Mouse (Mus musculus): ENCODE data around the gene Pou2f1. TPM values are rescaled to one million over a fixed set of nuclear protein-coding genes. Genes with fewer than 3 reads are reported as not detected.
"Not testable (repeated sequence)": the region's sequence is repeated elsewhere in the genome, so short reads cannot be mapped to it uniquely, and the experiment has no call there.

The Pou2f1 gene
- polyA plus RNA-seq, 1 experiment from 2014 or later, result 14.7 TPM

DNA sequence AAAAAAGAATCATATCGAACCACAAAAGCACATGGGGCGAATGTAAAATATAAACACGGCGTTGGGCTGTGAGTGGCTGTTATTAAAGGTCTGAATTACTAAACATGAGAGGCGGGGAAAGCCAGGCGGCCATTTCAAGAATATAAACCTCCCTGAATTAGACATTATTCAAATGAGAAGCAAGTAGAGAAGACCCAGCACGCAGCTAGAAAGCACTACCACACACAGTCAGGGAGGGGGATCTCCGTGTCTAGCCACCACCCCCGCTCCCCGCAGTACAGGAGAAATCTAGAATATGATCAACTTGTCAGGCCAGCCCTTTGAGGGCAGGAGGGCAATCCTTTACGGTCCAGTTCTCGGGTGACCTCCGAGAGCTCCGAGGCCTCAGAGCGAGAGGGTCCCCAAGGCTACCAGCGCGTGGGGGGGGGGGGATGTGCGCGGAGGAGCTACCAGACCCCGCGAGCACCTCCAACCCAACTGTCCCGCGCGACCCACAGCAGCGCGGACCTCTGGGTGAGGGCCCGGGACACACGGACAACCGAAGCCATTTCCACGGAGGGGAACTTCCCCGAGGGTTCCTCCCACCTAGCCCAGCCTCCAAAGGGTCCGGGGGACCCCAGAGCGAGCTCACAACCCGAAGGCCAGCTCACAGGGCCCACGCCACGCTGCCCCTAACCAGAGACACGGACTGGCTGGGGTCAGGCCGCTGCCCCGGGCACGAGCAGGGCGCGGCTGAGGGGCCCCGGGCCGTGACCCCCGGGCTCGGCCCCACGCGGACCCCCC is 1.2 kb downstream of the Pou2f1 start:
- H3K27me3 ChIP-seq (replicated peaks), result no peaks in the 10 kb centered on the region; the same call in 1 of the 2 replicates
- WGBS, result under 1% methylated on average over 48 of the region's 48 CpGs
- no peaks in the 10 kb centered on the region for H3K36me3 ChIP-seq
- H3K4me2 ChIP-seq, result peak overlapping the region; percentile 86
- H3K9ac ChIP-seq (replicated peaks), result peak overlapping the region; percentile 98
- peak; percentile 3 for ATAC-seq (ENCODE audit: low FRiP score)
- peak overlapping the region; percentile 97 for H3K4me3 ChIP-seq (replicated peaks)
- no peaks in the 10 kb centered on the region for H3K9me3 ChIP-seq (replicated peaks)
- H3K27ac ChIP-seq (replicated peaks), result peak overlapping the region; percentile 95
- H3K4me1 ChIP-seq, result peaks cover 26% of the 10 kb centered on the region

DNA sequence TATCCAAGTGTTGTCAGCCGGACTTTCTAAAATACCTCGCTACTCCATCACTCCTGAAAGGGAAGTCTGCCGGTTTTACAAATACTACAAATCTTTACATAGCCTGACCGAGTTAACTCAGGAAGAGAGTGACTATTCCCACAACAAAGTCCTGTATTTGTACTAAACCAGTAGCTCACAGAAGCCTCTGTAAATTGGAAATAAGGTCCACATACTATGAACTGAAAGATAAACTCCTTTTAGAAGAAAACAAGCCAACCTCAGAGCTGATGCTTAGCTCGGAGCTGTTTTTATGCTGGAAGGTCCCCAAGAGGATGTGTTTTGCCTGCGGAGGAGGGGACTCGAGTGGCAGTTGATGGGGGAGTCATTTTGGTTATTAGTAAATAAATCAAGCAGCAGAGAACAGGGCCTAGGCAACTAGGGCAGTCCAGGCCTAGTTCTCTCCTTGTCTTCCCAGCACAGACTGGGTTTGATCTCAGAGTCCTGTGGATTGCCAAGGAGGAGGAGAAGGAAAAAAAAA is 1.8 kb downstream of the Pou2f1 start:
- Histone ChIP-seq H3K27me3 (replicated peaks) (no peaks in the 10 kb centered on the region; the same call in 1 of the 2 replicates), H3K9ac (replicated peaks) (peak overlapping the region; percentile 98), H3K9me3 (replicated peaks) (no peaks in the 10 kb centered on the region), H3K4me2 (peak overlapping the region; percentile 86), H3K36me3 (no peaks in the 10 kb centered on the region), H3K4me3 (replicated peaks) (peak overlapping the region; percentile 97), H3K27ac (replicated peaks) (peak overlapping the region; percentile 95), H3K4me1 (peaks cover 32% of the 10 kb centered on the region)
- no peak for ATAC-seq (ENCODE audit: low FRiP score)
- 3% methylated on average over 7 of the region's 7 CpGs for WGBS

DNA sequence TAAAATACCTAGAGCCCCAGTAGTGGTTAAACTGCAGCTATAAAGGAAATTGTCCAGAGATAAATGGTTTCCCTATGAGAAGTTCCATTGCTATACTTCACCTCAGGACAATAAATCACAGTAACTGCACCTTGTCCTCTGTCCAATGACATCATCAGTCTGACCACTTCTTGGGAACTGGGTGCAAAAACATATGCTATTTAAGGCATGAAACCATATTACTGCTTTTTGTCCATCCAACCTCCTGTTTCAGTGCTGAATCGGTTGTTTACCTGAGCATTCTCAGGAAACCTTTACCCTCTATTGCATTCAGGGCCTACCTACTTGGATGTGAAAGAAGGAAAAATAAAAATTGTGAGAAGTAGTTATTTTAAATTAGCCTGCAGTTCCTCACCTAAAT is 2.8 kb downstream of the Pou2f1 start:
- 84% methylated on average over 1 of the region's 1 CpGs for WGBS
- Histone ChIP-seq H3K9me3 (replicated peaks) (no peaks in the 10 kb centered on the region), H3K27me3 (replicated peaks) (no peaks in the 10 kb centered on the region; the same call in 1 of the 2 replicates), H3K36me3 (no peaks in the 10 kb centered on the region), H3K9ac (replicated peaks) (no peak overlapping the region), H3K4me1 (peaks cover 32% of the 10 kb centered on the region), H3K4me2 (no peak overlapping the region), H3K4me3 (replicated peaks) (no peak overlapping the region), H3K27ac (replicated peaks) (no peak overlapping the region)
- ATAC-seq (ENCODE audit: low FRiP score), result no peak

DNA sequence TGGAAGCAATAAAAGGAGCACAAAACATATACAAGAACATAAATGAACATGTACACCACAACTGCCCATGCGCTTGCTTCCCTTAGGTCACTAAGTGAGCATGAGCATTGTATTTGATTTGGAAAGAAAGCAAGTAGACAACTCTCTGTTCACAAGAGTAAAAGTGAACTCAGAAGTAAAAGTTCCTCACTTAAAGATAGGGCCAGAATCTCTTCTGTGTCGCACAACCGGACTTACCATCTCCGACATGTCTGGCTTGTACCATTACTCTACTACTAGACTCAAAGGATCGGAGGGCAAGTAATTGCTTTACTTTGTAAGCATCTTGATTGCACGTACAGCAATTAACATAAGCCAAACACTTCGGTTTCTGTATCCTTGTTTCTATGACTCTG is 6.8 kb downstream of the Pou2f1 start:
- Histone ChIP-seq H3K27me3 (replicated peaks) (no peaks in the 10 kb centered on the region), H3K9ac (replicated peaks) (no peak overlapping the region), H3K4me2 (no peak overlapping the region), H3K9me3 (replicated peaks) (no peaks in the 10 kb centered on the region), H3K36me3 (no peaks in the 10 kb centered on the region), H3K4me3 (replicated peaks) (no peak overlapping the region), H3K27ac (replicated peaks) (no peak overlapping the region), H3K4me1 (peaks cover 37% of the 10 kb centered on the region)
- ATAC-seq (ENCODE audit: low FRiP score), result no peak
- WGBS, result 91% methylated on average over 7 of the region's 7 CpGs

DNA sequence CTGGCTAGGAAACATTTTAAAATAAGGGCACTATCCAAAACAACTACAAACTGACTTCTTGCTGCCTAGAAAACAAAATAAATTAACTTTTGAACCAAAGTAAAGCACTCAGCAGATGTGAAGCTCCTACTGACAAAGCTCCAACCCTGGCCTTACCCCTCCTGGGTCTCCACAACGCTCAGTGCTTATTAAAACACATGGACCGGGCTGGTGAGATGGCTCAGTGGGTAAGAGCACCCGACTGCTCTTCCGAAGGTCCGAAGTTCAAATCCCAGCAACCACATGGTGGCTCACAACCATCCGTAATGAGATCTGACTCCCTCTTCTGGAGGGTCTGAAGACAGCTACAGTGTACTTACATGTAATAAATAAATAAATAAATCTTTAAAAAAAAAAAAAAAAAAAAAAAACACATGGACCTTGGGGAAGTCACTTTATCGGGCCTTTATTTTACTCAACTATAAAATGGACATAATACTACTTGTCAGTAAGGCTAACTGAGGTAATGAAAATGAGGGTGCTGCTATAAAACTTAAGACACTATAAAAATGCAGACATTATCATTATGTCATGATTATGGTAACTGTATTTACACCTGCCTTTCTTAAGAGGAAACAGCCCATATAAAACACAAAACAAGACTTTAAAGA is 7.3 kb downstream of the Pou2f1 start:
- H3K4me3 ChIP-seq (replicated peaks); H3K9me3 ChIP-seq (replicated peaks); ATAC-seq (ENCODE audit: low FRiP score); H3K4me2 ChIP-seq; H3K36me3 ChIP-seq; H3K9ac ChIP-seq (replicated peaks); H3K27ac ChIP-seq (replicated peaks); H3K27me3 ChIP-seq (replicated peaks): not testable (repeated sequence)
- WGBS, result 88% methylated on average over 6 of the region's 7 CpGs
- H3K4me1 ChIP-seq, result peaks cover 31% of the 10 kb centered on the region

DNA sequence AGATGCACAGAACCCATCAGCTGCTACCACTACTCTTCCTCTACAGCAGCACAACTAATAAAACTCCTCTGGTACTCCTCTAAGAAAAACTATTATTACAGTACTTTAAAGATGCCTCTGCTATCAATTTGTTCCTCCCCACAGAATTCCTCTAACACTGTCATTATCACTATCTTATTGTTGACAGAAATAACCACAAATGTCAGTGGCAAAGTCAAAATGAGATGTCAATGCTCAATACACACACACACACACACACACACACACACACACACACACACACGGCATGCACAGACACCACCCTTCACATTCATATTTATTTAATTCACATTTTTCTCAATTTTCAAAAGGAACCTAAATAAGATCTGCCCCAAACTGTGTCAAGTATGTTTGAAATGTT is 8.2 kb downstream of the Pou2f1 start:
- Histone ChIP-seq H3K36me3 (no peaks in the 10 kb centered on the region), H3K4me1 (peaks cover 23% of the 10 kb centered on the region), H3K9me3 (replicated peaks) (no peaks in the 10 kb centered on the region), H3K27ac (replicated peaks) (no peak overlapping the region), H3K4me3 (replicated peaks) (no peak overlapping the region), H3K9ac (replicated peaks) (no peak overlapping the region), H3K4me2 (no peak overlapping the region), H3K27me3 (replicated peaks) (no peaks in the 10 kb centered on the region)
- ATAC-seq (ENCODE audit: low FRiP score), result no peak
- WGBS, result 80% methylated on average over 1 of the region's 1 CpGs

DNA sequence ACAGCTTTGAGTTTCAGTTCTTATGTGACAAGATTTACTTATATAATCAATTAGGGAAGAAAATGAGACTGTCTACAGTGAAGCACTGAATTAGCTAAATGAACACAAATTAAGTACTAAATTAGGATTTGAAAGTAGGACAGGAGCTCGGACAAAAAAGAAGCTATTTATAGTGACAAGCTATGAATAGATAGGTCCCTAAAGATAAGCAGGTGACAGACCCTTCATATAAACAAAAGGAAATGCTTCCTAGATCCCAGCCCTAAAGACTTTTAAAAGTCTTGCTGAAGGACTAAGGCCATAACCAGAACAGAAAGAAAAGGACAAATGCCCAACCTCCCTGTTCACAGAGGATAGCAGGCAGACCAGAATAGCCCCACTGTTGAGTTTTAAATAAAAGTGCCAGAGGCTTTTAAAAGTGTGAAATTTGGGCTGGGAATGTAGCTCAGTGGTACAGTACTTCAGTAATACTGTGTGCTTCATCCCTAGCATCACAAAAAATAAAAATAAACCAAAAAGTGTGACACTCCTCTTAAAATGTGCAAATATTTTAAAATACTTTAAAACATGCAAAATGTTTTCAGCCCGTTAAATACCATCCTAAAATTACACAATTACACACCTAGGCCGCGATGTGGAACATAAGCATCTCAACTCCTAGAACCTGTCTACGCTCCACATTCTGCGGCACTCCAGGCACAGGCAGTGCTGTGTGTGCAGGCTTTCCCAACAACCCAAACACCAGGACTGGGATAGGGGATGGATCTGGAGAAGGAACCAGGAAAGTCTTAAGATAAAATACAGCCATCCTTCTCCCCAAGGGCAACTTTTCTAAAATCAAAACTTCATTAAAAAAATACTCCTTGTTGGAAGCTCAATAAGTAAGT is 9.0 kb downstream of the Pou2f1 start:
- ATAC-seq (ENCODE audit: low FRiP score), result no peak
- no peaks in the 10 kb centered on the region for H3K9me3 ChIP-seq (replicated peaks)
- WGBS, result 69% methylated on average over 6 of the region's 6 CpGs

DNA sequence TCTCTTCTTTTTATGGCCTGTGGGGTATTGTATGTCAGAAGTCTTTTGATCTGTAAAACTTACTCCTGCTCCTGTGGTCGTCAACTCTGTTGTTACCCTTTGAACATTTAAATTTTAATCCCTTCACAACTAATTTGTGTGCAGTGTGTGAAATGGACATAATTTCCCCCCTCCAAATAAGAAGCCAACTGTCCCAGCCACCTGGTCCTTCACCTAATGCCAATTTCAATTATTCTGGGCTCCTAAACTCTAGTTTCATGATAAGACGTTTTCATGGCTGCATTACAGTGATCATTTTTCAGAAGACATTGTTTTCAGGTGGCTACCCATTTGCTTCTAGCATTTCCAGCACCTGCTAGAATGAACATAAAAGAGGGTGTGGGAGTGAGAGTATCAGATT is 13.9 kb downstream of the Pou2f1 start:
- H3K36me3 ChIP-seq, result no peaks in the 10 kb centered on the region
- H3K27ac ChIP-seq (replicated peaks), result no peak overlapping the region
- WGBS, result 86% methylated on average over 2 of the region's 2 CpGs
- H3K9me3 ChIP-seq (replicated peaks), result no peaks in the 10 kb centered on the region
- no peak overlapping the region for H3K9ac ChIP-seq (replicated peaks)
- no peak for ATAC-seq (ENCODE audit: low FRiP score)
- H3K4me3 ChIP-seq (replicated peaks), result no peak overlapping the region
- H3K4me1 ChIP-seq, result peaks cover 5% of the 10 kb centered on the region; the same call in 1 of the 2 replicates
- H3K4me2 ChIP-seq, result no peak overlapping the region
- no peaks in the 10 kb centered on the region for H3K27me3 ChIP-seq (replicated peaks)

More for the DNA sequence above, 9.0 kb downstream of the Pou2f1 start:
- Histone ChIP-seq H3K27ac (replicated peaks) (no peak overlapping the region), H3K4me3 (replicated peaks) (no peak overlapping the region), H3K9ac (replicated peaks) (no peak overlapping the region), H3K4me1 (peaks cover 18% of the 10 kb centered on the region; the same call in 1 of the 2 replicates), H3K4me2 (no peak overlapping the region), H3K36me3 (no peaks in the 10 kb centered on the region), H3K27me3 (replicated peaks) (no peaks in the 10 kb centered on the region)

DNA sequence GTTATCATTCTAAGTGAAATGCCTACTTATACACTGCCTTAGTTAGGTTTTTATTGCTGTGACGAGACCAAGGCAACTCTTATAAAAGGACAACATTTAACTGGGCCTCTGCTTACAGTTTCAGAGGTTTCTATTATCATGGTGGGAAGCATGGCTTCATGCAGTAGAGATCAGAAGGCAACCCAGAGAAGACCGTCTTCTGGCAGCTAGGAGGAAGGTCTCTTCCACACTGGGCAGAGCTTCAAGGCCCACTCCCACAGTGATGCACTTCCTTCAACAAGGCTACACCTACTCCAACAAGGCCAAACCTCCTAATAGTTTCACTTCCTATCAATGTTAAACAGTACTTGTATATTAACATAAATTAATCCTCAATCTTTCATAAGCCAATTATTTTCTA is 14.4 kb downstream of the Pou2f1 start:
- ATAC-seq (ENCODE audit: low FRiP score), result no peak
- no peaks in the 10 kb centered on the region for H3K27me3 ChIP-seq (replicated peaks)
- no peak overlapping the region for H3K4me3 ChIP-seq (replicated peaks)
- no peaks in the 10 kb centered on the region for H3K36me3 ChIP-seq
- H3K9me3 ChIP-seq (replicated peaks), result no peaks in the 10 kb centered on the region
- H3K9ac ChIP-seq (replicated peaks), result no peak overlapping the region
- peaks cover 3% of the 10 kb centered on the region; the same call in 1 of the 2 replicates for H3K4me1 ChIP-seq
- no peak overlapping the region for H3K27ac ChIP-seq (replicated peaks)
- no peak overlapping the region for H3K4me2 ChIP-seq
- 94% methylated on average over 2 of the region's 2 CpGs for WGBS

DNA sequence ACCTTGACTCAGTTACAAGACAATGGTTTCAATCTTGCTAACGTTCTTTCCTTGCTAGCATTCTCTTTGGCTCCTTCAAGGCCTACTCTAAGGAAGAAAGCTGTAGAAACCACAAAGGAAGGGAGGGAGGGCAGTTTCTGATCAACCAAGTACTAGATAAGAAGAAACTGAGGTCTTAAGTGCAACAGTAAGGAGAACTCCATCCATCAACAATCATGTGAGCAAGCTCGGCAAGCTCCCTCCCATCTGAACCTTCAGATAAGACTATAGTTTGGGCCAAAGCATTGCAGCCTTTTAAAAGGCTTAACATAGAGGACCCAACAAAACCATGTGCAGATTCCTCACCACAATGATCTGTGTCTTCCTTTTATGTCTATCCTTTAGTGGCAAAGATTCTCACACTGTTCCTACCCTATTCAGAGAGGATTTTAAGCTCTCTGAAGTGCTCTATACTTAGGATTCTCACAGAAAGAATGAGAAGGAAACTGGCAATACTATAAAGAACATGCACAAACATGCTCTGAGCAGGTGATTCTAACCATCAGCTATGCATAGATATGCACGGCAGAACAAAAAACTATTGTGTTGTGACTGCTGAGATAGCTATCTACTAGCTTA is 16.6 kb downstream of the Pou2f1 start:
- no peaks in the 10 kb centered on the region for H3K36me3 ChIP-seq
- no peak overlapping the region for H3K4me3 ChIP-seq (replicated peaks)
- no peaks in the 10 kb centered on the region for H3K9me3 ChIP-seq (replicated peaks)
- no peak for ATAC-seq (ENCODE audit: low FRiP score)
- H3K27me3 ChIP-seq (replicated peaks), result no peaks in the 10 kb centered on the region
- peaks cover 3% of the 10 kb centered on the region; the same call in 1 of the 2 replicates for H3K4me1 ChIP-seq
- no peak overlapping the region for H3K4me2 ChIP-seq
- H3K27ac ChIP-seq (replicated peaks), result no peak overlapping the region
- H3K9ac ChIP-seq (replicated peaks), result no peak overlapping the region
- 90% methylated on average over 3 of the region's 3 CpGs for WGBS

DNA sequence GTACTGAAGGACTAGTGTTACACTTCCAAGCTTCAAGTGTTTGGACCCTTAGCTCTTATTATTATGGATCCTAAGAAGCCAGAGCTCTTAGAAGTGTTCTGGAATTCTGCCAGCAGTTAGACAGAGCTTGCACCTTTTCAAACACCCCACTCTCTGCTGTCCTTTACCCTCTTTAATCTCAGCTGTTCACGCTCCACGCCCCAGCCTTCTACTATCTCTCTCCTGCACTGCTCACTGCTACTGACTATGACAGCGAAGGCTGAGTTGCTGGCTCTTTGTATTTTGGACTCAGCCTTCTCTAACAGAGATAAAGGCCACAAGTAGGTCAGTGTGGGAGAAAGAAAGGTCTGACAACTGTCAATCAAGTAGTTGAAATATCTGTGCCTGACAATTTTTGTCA is 17.3 kb downstream of the Pou2f1 start:
- no peaks in the 10 kb centered on the region for H3K27me3 ChIP-seq (replicated peaks)

More for the DNA sequence above, 17.3 kb downstream of the Pou2f1 start:
- peaks cover 3% of the 10 kb centered on the region; the same call in 1 of the 2 replicates for H3K4me1 ChIP-seq
- ATAC-seq (ENCODE audit: low FRiP score), result no peak
- no peak overlapping the region for H3K4me3 ChIP-seq (replicated peaks)
- WGBS, result 90% methylated on average over 3 of the region's 3 CpGs
- H3K9ac ChIP-seq (replicated peaks), result no peak overlapping the region
- H3K9me3 ChIP-seq (replicated peaks), result no peaks in the 10 kb centered on the region
- H3K36me3 ChIP-seq, result no peaks in the 10 kb centered on the region
- no peak overlapping the region for H3K4me2 ChIP-seq
- no peak overlapping the region for H3K27ac ChIP-seq (replicated peaks)
